Mouse (Mus musculus) cortical plate, adult 2 months (tissue): Measurements from ENCODE around the gene Pde4dip.

ENCODE experiments used
- CTCF ChIP-seq: fragments of 200-500 bp; IDR thresholded peaks from 2 replicates; pipeline ENCODE4 v1.5.1; 2011; ENCODE audit warnings: mild to moderate bottlenecking, control low read depth, low read length; ENCODE audit not compliant: insufficient read depth; ENCODE audit errors: extremely low read depth
- POLR2A ChIP-seq: fragments of 200-500 bp; IDR thresholded peaks from 2 replicates; pipeline ENCODE4 v1.6.1; 2011; ENCODE audit warnings: mild to moderate bottlenecking, low read length, control low read depth; ENCODE audit not compliant: insufficient read depth; ENCODE audit errors: extremely low read depth

- TF ChIP-seq POLR2A = no peak
- no peak for TF ChIP-seq CTCF
Observed at GRCm38 (mm10) chr3:97686372-97687117, 202.0 kb downstream of the Pde4dip start.
